14 mouse cellular contexts compared by ENCODE assay signal in genomic region chr11:65271000-65271399, GRCm38 (mm10). TPM values are rescaled to one million over a fixed set of nuclear protein-coding genes. Genes with fewer than 3 reads are reported as not detected.
DNase-seq lines count a peak whose midpoint lies in the region; ATAC-seq and TF ChIP-seq lines count a peak whose summit lies in the region.
"Had no signal": no experiment of that assay in that cellular context is flagged by ENCODE, and none has a peak within 500 bp of the region (broad histone marks: within the 10 kb centered on the region; RNA-seq: fewer than 3 reads in every experiment).

No protein-coding gene starts in this region.

- peak overlapping the region; percentile 96; the same call in 1 of the 2 replicates for H3K4me2 ChIP-seq in hindbrain, embryonic 15.5 days
- H3K4me2 ChIP-seq in hindbrain, embryonic 12.5 days (replicated peaks) = no peak overlapping the region
- H3K4me2 ChIP-seq in neural tube, embryonic 15.5 days = peak overlapping the region; percentile 97
- peak overlapping the region; percentile 68 for H3K4me2 ChIP-seq in intestine, embryonic 14.5 days (ENCODE audit: low read length)
- H3K4me2 ChIP-seq in stomach, postnatal 0 days (replicated peaks; ENCODE audit: low read depth) = peak overlapping the region; percentile 54
- H3K4me2 ChIP-seq: liver, embryonic 15.5 days had no signal

- no peak overlapping the region for H3K27ac ChIP-seq in hindbrain, embryonic 15.5 days (replicated peaks)
- H3K27ac ChIP-seq in hindbrain, embryonic 12.5 days = no peak overlapping the region
- H3K27ac ChIP-seq in neural tube, embryonic 15.5 days (replicated peaks) = no peak overlapping the region
- H3K27ac ChIP-seq in intestine, embryonic 14.5 days (ENCODE audit: low read depth) = no peak overlapping the region
- H3K27ac ChIP-seq in stomach, postnatal 0 days (replicated peaks) = peak overlapping the region; percentile 19
- H3K27ac ChIP-seq: liver, embryonic 15.5 days had no signal

- H3K36me3 ChIP-seq in hindbrain, embryonic 15.5 days = no peaks in the 10 kb centered on the region
- H3K36me3 ChIP-seq in hindbrain, embryonic 12.5 days = no peaks in the 10 kb centered on the region
- no peaks in the 10 kb centered on the region for H3K36me3 ChIP-seq in neural tube, embryonic 15.5 days
- H3K36me3 ChIP-seq in intestine, embryonic 14.5 days (ENCODE audit: control insufficient read depth, insufficient read depth, low read length) = no peaks in the 10 kb centered on the region
- no peaks in the 10 kb centered on the region for H3K36me3 ChIP-seq in stomach, postnatal 0 days (ENCODE audit: control insufficient read depth, insufficient read depth, low read length)
- H3K36me3 ChIP-seq: liver, embryonic 15.5 days had no signal

- DNase-seq in neural tube, embryonic 10.5 days (ENCODE audit: extremely low spot score, low spot score) = no peak
- DNase-seq in intestine, embryonic 14.5 days (ENCODE audit: low spot score) = peak; percentile 50
- DNase-seq in stomach, postnatal 0 days (ENCODE audit: low spot score) = no peak
- no peak for DNase-seq in spleen, postnatal 36 days (ENCODE audit: low spot score in 2 of 2)
- no peak for DNase-seq in left cerebral cortex, postnatal 10 days (ENCODE audit: extremely low spot score in 1 of 2, low spot score in 2 of 2)
- DNase-seq: gastrocnemius, postnatal 10 days; thymus, postnatal 36 days had no signal

- ATAC-seq in hindbrain, embryonic 15.5 days (ENCODE audit: low FRiP score, low read depth) = no peak
- no peak for ATAC-seq in hindbrain, embryonic 12.5 days (ENCODE audit: low FRiP score)
- no peak for ATAC-seq in neural tube, embryonic 15.5 days (ENCODE audit: low FRiP score)
- no peak for ATAC-seq in intestine, embryonic 14.5 days (replicated peaks; ENCODE audit: low FRiP score, low TSS enrichment, low read depth)
- ATAC-seq in stomach, postnatal 0 days (ENCODE audit: low FRiP score, low TSS enrichment) = no peak
- ATAC-seq: CD4-positive, CD25-positive, alpha-beta regulatory T cell, adult 4 months had no signal

- H3K9me3 ChIP-seq in hindbrain, embryonic 15.5 days = no peaks in the 10 kb centered on the region
- no peaks in the 10 kb centered on the region for H3K9me3 ChIP-seq in hindbrain, embryonic 12.5 days (replicated peaks)
- H3K9me3 ChIP-seq in neural tube, embryonic 15.5 days (replicated peaks) = no peaks in the 10 kb centered on the region
- no peaks in the 10 kb centered on the region for H3K9me3 ChIP-seq in intestine, embryonic 14.5 days (ENCODE audit: control insufficient read depth, low read length)
- no peaks in the 10 kb centered on the region for H3K9me3 ChIP-seq in stomach, postnatal 0 days (ENCODE audit: control insufficient read depth, low read length)
- H3K9me3 ChIP-seq: liver, embryonic 15.5 days had no signal

- peaks cover 16% of the 10 kb centered on the region for H3K4me1 ChIP-seq in hindbrain, embryonic 15.5 days (replicated peaks)
- H3K4me1 ChIP-seq in hindbrain, embryonic 12.5 days = peaks cover 10% of the 10 kb centered on the region
- H3K4me1 ChIP-seq in neural tube, embryonic 15.5 days = peaks cover 19% of the 10 kb centered on the region
- H3K4me1 ChIP-seq in intestine, embryonic 14.5 days (replicated peaks; ENCODE audit: control insufficient read depth, insufficient read depth, low read length) = 0 out of 2 replicates have a peak, but pooled peaks cover 4% of the 10 kb centered on the region
- no peaks in the 10 kb centered on the region for H3K4me1 ChIP-seq in stomach, postnatal 0 days (replicated peaks; ENCODE audit: control insufficient read depth, insufficient read depth)
- H3K4me1 ChIP-seq: liver, embryonic 15.5 days had no signal

- no peak for TF ChIP-seq EP300 in stomach, postnatal 0 days (optimal IDR thresholded peaks at IDR 0.05)

- no peak overlapping the region for H3K9ac ChIP-seq in hindbrain, embryonic 15.5 days
- no peak overlapping the region for H3K9ac ChIP-seq in hindbrain, embryonic 12.5 days
- no peak overlapping the region for H3K9ac ChIP-seq in neural tube, embryonic 15.5 days (replicated peaks)
- no peak overlapping the region for H3K9ac ChIP-seq in intestine, embryonic 14.5 days (ENCODE audit: low read length)
- no peak overlapping the region for H3K9ac ChIP-seq in stomach, postnatal 0 days (ENCODE audit: low read length)
- H3K9ac ChIP-seq: liver, embryonic 15.5 days had no signal

- WGBS in hindbrain, embryonic 15.5 days = 21% methylated on average over 4 of the region's 4 CpGs
- WGBS in hindbrain, embryonic 12.5 days = 21% methylated on average over 4 of the region's 4 CpGs
- 17% methylated on average over 4 of the region's 4 CpGs for WGBS in neural tube, embryonic 15.5 days
- WGBS in intestine, embryonic 14.5 days = 25% methylated on average over 4 of the region's 4 CpGs
- WGBS in stomach, postnatal 0 days = 25% methylated on average over 4 of the region's 4 CpGs

- peaks cover 11% of the 10 kb centered on the region for H3K27me3 ChIP-seq in hindbrain, embryonic 15.5 days
- H3K27me3 ChIP-seq in hindbrain, embryonic 12.5 days = peaks cover 35% of the 10 kb centered on the region
- peaks cover 32% of the 10 kb centered on the region; the same call in 1 of the 2 replicates for H3K27me3 ChIP-seq in neural tube, embryonic 15.5 days (replicated peaks)
- no peaks in the 10 kb centered on the region for H3K27me3 ChIP-seq in intestine, embryonic 14.5 days (replicated peaks; ENCODE audit: control insufficient read depth, insufficient read depth, low read length)
- no peaks in the 10 kb centered on the region for H3K27me3 ChIP-seq in stomach, postnatal 0 days (ENCODE audit: control insufficient read depth, insufficient read depth, low read length)

- H3K4me3 ChIP-seq in hindbrain, embryonic 15.5 days = no peak overlapping the region
- H3K4me3 ChIP-seq in hindbrain, embryonic 12.5 days = no peak overlapping the region
- H3K4me3 ChIP-seq in neural tube, embryonic 15.5 days (replicated peaks) = no peak overlapping the region
- H3K4me3 ChIP-seq in intestine, embryonic 14.5 days (ENCODE audit: low read depth, low read length) = 0 out of 2 replicates have a peak overlapping the region, but pooled peaks have one; percentile 50
- peak overlapping the region; percentile 47 for H3K4me3 ChIP-seq in stomach, postnatal 0 days (ENCODE audit: low read depth, low read length)
- H3K4me3 ChIP-seq: erythroblast, embryonic 14.5 days; liver, embryonic 15.5 days had no signal

- intact Hi-C loops in left cerebral cortex, postnatal 10 days (cut with DNase I) = no loop called here

- TF ChIP-seq CTCF in stomach, postnatal 0 days (IDR thresholded peaks at IDR 0.05; ENCODE audit: low read depth) = peak; percentile 38

RNA-seq across cellular contexts. Expression of gene Myocd, which starts 1.2 kb away (rescaled TPM):
- polyA plus RNA-seq in hindbrain, embryonic 15.5 days (2015; fragmentation: Nextera tagmentation; extraction: Ambion mirVana) = 0.16 and 0.51 TPM in 2 replicates
- polyA plus RNA-seq in hindbrain, embryonic 12.5 days (2016; fragmentation: Nextera tagmentation; extraction: Ambion mirVana) = 0.50 and 0.89 TPM in 2 replicates
- polyA plus RNA-seq in neural tube, embryonic 15.5 days (2015; fragmentation: Nextera tagmentation; extraction: Ambion mirVana) = 0.61 and 4.4 TPM in 2 replicates
- polyA plus RNA-seq in intestine, embryonic 14.5 days (2014; fragmentation: Nextera tagmentation; extraction: Ambion mirVana) = 42.5 and 53.5 TPM in 2 replicates
- 21.6 and 22.7 TPM in 2 replicates for polyA plus RNA-seq in stomach, postnatal 0 days (2015; fragmentation: Nextera tagmentation; extraction: Ambion mirVana)
- total RNA-seq in left cerebral cortex, postnatal 10 days (2021) = under 1 TPM; 0.49 to 0.83 TPM
- total RNA-seq: neutrophil, adult 5-6 weeks had no signal
- polyA plus RNA-seq: erythroblast, embryonic 14.5 days had no signal

Comparison
In these comparisons a context has a peak if more than half of its experiments do, and no peak if none do; other contexts are left out.
1. H3K4me3 ChIP-seq: peak in intestine, embryonic 14.5 days (single experiment) and stomach, postnatal 0 days (single experiment); none in hindbrain, embryonic 15.5 days (single experiment), hindbrain, embryonic 12.5 days (single experiment) and neural tube, embryonic 15.5 days (single experiment).